Mouse (Mus musculus) right cerebral cortex, postnatal 14 days (tissue): ENCODE data around the gene Tmem176b.
A peak's percentile ranks its signal among the peaks of the same experiment; 100 is the strongest.
"Not testable (repeated sequence)": the region's sequence is repeated elsewhere in the genome, so short reads cannot be mapped to it uniquely, and the experiment has no call there.

ENCODE experiments used
- DNase-seq: peaks from one replicate; pipeline ENCODE4 v3.0.0; 2022

Gene Tmem176b

GRCm38 (mm10) chr6:48840371-48840969, 826 bp downstream of the Tmem176b start, which contains the start of gene Tmem176a:
Gene Tmem176a, plus strand, starts transcription at chr6:48840919.
- peak; percentile 39 for DNase-seq

DNA sequence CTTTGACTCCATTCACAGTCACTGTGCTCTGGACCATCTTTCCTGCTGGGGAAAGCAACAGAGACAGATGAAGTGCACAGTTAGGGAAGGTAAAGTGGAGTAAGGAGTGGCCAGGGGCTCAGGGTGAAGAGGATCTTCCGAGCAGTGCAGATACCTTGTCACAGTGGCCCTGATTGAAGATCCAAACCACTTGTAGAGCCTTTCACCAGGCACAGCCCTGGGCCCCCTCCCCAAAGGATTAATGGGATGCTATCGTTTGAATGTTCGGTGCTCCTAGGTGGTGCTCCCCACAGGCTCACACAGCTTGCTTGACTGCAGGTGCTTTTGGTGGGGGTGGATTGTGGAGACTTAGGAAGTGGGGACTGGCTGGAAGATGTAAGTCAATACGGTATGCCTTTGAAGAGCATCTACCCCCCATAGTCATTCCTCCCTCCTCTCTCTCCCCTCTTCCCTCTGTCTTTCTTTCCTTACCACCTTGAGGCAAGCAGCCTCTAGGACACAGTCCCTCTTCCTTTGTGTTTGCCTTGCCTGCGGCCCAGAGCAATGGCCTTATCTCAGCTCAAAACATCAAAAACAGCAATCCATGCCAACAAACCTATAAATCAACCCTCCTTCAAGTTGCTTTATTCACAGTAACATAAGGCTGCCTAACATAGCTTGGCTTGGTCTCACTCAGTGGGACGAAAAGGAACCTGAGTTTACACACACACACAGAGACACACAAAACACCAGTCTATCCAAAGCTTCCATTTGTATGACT, 2.8 kb downstream of the Tmem176b start:
- DNase-seq, result no peak

GRCm38 (mm10) chr6:48837516-48837915, 3.8 kb downstream of the Tmem176b start:
- DNase-seq, result no peak

DNA sequence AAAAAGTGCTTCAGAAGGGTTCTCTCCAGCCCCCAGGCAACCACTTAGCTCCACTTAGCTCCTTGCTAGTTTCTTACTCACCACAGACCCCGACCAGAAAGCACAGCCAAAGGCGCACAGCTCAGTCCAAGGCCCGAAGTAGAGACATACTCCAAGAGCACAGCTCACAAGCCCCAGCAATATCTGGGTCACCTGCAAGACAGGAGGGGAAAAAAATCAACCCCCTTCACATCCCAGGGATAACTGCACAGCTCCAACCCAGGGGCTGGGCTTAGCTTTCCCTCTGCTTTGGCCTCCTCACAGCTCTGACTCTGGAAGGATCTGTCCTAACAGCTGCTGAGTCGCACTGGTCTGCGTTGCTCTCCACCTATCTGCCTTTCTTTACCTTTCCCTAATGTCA, 5.2 kb downstream of the Tmem176b start:
- no peak for DNase-seq

DNA sequence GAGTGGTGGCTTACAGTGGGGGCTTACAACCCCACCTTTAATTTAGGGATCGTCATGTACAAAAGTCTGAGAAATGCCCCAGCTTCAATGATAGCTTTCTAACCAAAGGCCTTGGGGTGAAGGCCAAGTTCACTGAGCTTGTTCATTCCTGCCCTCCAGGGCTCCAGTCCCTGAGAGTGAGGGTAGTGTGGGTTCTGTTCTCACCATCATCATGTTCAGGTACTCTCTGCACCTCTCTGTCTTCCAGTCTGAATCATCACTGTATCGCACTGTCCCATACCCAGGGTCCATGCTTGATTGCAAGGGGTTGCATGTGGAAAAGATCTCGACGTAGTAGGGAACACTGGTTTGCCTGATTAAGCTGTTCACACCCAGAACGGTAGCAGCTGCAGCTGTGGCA, 6.1 kb downstream of the Tmem176b start:
- no peak for DNase-seq

GRCm38 (mm10) chr6:48833515-48833914, 7.8 kb downstream of the Tmem176b start:
- no peak for DNase-seq

DNA sequence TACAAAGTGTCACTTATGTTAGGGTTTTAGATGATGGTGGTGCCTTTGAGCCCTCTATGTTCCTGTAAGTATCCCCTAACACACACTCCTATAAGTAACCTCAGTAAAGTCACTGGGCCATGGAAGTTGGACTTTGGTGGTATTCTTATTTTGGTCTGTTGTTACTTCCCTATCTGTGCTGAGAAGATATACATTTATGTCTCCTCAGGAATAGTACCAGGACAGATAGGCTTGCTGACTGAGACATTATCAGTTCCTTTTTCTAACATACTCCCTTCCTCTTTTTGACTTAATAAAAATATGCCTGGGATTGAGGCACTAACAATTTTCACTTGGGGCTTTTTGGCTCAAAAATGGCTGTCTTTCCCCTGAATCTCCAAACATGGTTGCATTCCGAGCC, 8.9 kb downstream of the Tmem176b start:
- no peak for DNase-seq

DNA sequence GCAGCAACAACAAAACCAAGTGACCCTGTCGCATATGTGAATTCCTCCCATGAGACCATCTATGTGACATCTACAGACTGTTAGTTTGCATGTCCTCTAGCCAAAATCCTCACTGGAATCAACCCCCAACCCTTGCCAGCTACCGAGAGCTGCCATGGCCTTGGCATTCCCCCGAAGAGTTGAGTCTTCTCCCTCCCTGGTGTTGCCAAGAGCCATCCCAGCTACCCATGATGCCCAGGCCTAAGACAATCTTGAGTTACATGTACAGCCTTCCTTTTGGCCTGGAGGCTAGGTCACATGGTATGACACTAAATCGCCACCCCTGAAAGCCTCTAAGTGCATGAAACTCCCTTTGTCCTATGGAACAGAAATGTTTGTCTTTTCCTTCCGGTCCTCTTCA, 10.2 kb downstream of the Tmem176b start:
- DNase-seq, result no peak

GRCm38 (mm10) chr6:48830241-48830640, 11.1 kb downstream of the Tmem176b start:
- no peak for DNase-seq

GRCm38 (mm10) chr6:48829651-48830050, 11.6 kb downstream of the Tmem176b start:
- DNase-seq, result no peak

- no peak for DNase-seq
These were observed 12.3 kb downstream of the Tmem176b start for GRCm38 (mm10) chr6:48828976-48829375.

DNA sequence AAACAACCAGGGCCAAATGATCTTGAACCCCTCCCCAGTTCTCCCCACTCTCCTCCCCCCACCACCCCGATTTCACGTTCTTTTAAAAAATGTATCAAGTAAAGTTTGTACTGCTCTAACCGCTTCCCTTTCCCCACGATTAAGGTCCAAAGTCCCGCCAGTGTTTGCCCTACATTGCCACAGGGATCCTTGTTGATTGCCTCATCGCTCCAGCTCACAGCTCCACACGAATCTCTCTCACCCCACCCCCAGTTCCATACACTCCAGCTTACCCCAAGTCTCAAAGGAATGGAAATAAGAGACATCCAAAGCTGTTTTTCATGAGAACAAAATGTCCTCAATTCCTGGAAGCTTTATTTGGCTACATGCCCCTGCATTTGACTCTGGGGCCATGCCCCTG, 16.3 kb downstream of the Tmem176b start:
- no peak for DNase-seq

GRCm38 (mm10) chr6:48821991-48822785, 19.1 kb downstream of the Tmem176b start:
- not testable (repeated sequence) for DNase-seq

- DNase-seq, result peak; percentile 77
These were observed 23.5 kb downstream of the Tmem176b start for GRCm38 (mm10) chr6:48817815-48818214.

- no peak for DNase-seq
These were observed 26.3 kb downstream of the Tmem176b start for GRCm38 (mm10) chr6:48815013-48815412.

DNA sequence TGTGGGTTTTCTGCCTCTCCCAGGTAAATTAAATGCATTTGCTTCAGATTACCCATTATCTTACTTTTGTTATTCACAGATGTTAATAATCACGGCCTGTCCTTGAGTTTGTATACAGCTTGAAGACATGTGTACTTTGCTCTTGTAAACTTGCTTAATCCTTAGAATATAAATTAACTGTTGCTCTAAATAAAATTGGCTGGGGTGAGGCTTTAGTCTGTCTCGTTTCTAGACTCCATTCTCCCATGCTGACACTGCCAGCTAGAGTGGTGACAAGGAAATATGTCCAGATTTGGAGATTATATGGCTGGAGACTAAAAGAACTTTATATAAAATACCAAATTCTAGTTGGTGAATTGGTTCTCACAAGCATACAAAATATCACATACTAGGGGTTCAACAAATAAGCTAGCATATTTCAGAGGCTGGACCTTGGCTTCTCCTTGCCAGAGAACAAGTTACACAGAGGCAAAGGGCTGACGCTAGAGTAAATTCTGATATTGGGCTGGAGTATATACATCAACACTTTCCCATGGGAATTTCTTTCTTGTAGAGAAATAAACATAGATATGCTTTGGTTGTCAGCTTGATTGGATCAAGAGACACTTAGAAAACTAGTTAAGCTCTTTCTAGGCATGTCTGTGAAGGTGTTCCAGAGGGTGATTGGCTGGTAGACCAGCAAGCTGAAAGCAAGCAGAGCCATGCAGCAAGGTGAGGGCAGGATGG, 31.6 kb downstream of the Tmem176b start:
- DNase-seq, result no peak

- no peak for DNase-seq
These were observed 34.5 kb downstream of the Tmem176b start for GRCm38 (mm10) chr6:48806746-48807145.

DNA sequence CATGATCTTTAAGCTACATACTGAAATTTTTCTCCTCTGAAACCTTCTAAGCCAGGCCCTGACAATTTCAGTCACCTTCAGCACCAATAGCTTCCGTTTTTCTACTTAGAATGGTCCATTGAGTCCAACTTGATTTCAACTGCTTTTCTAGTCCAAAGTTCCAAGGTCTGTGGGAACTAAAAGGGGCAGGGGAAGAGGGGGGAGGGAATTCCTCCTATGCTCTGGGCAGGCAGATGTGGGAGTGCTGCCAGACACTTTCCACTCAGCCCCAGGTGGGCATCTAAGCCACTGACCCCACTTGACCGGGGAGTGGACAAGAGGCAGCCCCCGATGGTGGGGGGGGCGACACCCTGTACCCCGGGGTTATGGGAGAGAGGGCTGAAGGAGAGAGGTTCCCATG, 37.0 kb downstream of the Tmem176b start:
- DNase-seq, result no peak

DNA sequence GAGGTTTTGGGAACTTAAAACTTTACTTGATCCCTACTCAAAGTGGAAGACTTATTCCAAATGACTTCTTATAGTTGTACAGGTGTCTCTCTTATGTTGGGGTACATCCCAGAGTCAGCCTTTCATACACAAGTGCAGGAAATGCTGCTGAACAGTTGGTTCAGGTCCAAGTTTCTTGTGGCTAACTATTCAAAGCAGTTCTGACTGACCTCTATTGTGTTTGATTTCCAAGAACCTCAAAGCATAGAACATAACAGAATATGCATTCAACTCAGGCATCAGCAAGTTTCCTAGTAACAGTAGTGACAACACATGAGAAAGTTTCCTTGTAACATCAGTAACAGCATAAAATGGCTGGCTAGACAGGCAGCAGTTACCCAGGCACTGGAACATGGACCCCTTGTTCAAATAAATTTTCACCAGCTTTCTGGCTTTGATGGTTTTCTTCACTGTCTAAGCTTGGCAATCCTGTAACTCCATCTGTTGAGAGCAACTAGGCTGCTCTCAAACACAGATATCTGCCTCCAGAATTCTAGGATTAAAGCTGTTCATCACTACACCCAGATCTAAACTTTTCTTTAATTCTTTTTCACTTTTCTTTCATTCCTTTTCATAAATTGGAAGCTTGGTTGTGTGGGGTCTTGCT, 37.8 kb downstream of the Tmem176b start:
- no peak for DNase-seq

DNA sequence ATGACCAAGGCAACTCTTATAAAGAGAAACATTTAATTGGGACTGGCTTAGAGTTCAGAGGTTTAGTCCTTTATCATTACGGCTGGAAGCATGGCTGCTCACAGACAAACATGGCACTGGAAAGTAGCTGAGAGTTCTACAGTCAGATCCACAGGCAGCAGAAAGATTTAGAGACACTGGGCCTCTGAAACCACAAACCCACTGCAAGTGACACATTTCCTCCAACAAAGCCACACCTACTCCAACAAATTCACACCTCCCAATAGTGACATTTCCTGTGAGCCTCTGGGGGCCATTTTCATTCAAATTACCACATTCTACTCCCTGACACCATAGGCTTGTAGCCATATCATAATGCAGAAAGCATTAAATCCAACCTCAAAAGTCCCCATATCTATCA, 39.4 kb downstream of the Tmem176b start:
- DNase-seq, result no peak

- no peak for DNase-seq
These were observed 53.4 kb downstream of the Tmem176b start for GRCm38 (mm10) chr6:48787867-48788266.

GRCm38 (mm10) chr6:48785601-48786000, 55.7 kb downstream of the Tmem176b start:
- no peak for DNase-seq

DNA sequence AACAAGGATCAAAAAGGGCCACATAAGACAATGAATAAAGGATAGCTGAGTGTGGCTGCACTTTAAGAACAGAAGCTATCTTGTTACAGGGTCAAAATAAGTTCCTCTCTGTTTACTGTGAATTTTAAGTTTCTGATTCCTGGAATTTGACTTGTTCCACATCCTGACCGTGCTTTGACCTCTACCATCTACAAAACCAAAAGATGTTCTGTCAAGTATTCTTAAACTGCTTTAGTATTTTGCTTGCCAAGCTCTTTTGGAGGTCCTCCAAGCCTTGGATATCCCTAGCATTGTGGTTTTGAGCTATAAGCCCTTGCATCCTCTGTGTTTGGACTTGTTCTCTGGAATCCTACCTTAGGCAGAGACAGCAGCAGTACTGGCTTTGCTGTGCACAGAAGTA, 56.1 kb downstream of the Tmem176b start:
- no peak for DNase-seq
